Mouse (Mus musculus) brain, embryonic 14.5 days (tissue): ENCODE data around the gene Cit. TPM values are rescaled to one million over a fixed set of nuclear protein-coding genes. Genes with fewer than 3 reads are reported as not detected.

Experiments
- DNase-seq: peaks from one replicate; pipeline ENCODE4 v3.0.0-alpha.2; 2011; ENCODE audit warnings: low read depth
- CTCF ChIP-seq: fragments of 200-500 bp; IDR thresholded peaks from 2 replicates; pipeline ENCODE4 v1.5.1; 2012; ENCODE audit warnings: inconsistent platforms, mild to moderate bottlenecking, moderate library complexity, borderline replicate concordance; ENCODE audit not compliant: insufficient read depth, insufficient read length; ENCODE audit errors: extremely low read depth
- POLR2A ChIP-seq: fragments of 200-500 bp; IDR thresholded peaks from 2 replicates; pipeline ENCODE4 v1.6.1; 2012; ENCODE audit warnings: mild to moderate bottlenecking, inconsistent platforms, borderline replicate concordance; ENCODE audit not compliant: poor library complexity, insufficient read depth, insufficient read length, severe bottlenecking; ENCODE audit errors: extremely low read depth
- polyA plus RNA-seq: library from polyadenylated mRNA; depleted of rRNA; stranded (reverse); fragments of >200 nt; gene quantifications from 2 replicates; pipeline ENCODE4 v1.2.3, GENCODE M21; 2012; rRNA removed

Cit gene
- polyA plus RNA-seq, 1 experiment = 12.7 TPM

GRCm38 (mm10) chr5:116031190-116031577 is 186.1 kb downstream of the Cit start:
- DNase-seq = peak; percentile 88
- TF ChIP-seq POLR2A = no peak
- peak; percentile 98 for TF ChIP-seq CTCF

- no peak for TF ChIP-seq POLR2A
- TF ChIP-seq CTCF = no peak
- no peak for DNase-seq
Measured at GRCm38 (mm10) chr5:116036465-116036864, 191.4 kb downstream of the Cit start.

- TF ChIP-seq CTCF = no peak
- TF ChIP-seq POLR2A = no peak
- no peak for DNase-seq
Measured at GRCm38 (mm10) chr5:116037731-116038130, 192.7 kb downstream of the Cit start.

GRCm38 (mm10) chr5:116039706-116040105 is 194.6 kb downstream of the Cit start:
- no peak for DNase-seq

GRCm38 (mm10) chr5:116042241-116042640 is 197.2 kb downstream of the Cit start:
- DNase-seq = peak; percentile 42
- no peak for TF ChIP-seq POLR2A
- TF ChIP-seq CTCF = no peak

More at GRCm38 (mm10) chr5:116039706-116040105, 194.6 kb downstream of the Cit start:
- no peak for TF ChIP-seq CTCF
- TF ChIP-seq POLR2A = no peak

- no peak for DNase-seq
- no peak for TF ChIP-seq CTCF
- no peak for TF ChIP-seq POLR2A
Measured at GRCm38 (mm10) chr5:116045581-116045980, 200.5 kb downstream of the Cit start.

GRCm38 (mm10) chr5:116046246-116046645 is 201.2 kb downstream of the Cit start:
- no peak for DNase-seq
- TF ChIP-seq POLR2A (no peak), CTCF (no peak)

GRCm38 (mm10) chr5:116048321-116048720 is 203.2 kb downstream of the Cit start:
- TF ChIP-seq CTCF = no peak
- no peak for TF ChIP-seq POLR2A
- no peak for DNase-seq

- DNase-seq = no peak
- TF ChIP-seq POLR2A (no peak), CTCF (no peak)
Measured at GRCm38 (mm10) chr5:116049821-116050220, 204.7 kb downstream of the Cit start.

- DNase-seq = no peak
- TF ChIP-seq CTCF = no peak
- TF ChIP-seq POLR2A = no peak
Measured at GRCm38 (mm10) chr5:116052171-116052570, 207.1 kb downstream of the Cit start.

GRCm38 (mm10) chr5:116052826-116053225 is 207.7 kb downstream of the Cit start:
- no peak for TF ChIP-seq POLR2A
- TF ChIP-seq CTCF = no peak
- no peak for DNase-seq

Other genes with a start within 250 kb of the Cit start
- gene Rab35, start 213.4 kb upstream of the Cit start, polyA plus RNA-seq = 96.7 and 102 TPM in 2 replicates
- gene Bicdl1, start 113.7 kb upstream of the Cit start, polyA plus RNA-seq = 165 and 168 TPM in 2 replicates
- 81.8 and 89.6 TPM in 2 replicates for gene Prkab1, start 179.2 kb downstream of the Cit start, polyA plus RNA-seq
- not detected in 2 replicates for gene Tmem233, start 238.0 kb downstream of the Cit start, polyA plus RNA-seq